Mouse (Mus musculus) kidney, adult 2 months (tissue): Measurements from ENCODE around the gene Rcn3.

Experiments
- CTCF ChIP-seq: fragments of 200-500 bp; conservative IDR thresholded peaks from 2 replicates; pipeline ENCODE4 v1.5.1; 2011; ENCODE audit warnings: low read depth, mild to moderate bottlenecking, control low read depth, low read length, moderate library complexity, mixed read lengths; ENCODE audit not compliant: insufficient read depth, insufficient read length
- POLR2A ChIP-seq: fragments of 200-500 bp; IDR thresholded peaks from one replicate; pipeline ENCODE4 v1.6.1; 2011; ENCODE audit warnings: low read depth, low read length, control low read depth

DNA sequence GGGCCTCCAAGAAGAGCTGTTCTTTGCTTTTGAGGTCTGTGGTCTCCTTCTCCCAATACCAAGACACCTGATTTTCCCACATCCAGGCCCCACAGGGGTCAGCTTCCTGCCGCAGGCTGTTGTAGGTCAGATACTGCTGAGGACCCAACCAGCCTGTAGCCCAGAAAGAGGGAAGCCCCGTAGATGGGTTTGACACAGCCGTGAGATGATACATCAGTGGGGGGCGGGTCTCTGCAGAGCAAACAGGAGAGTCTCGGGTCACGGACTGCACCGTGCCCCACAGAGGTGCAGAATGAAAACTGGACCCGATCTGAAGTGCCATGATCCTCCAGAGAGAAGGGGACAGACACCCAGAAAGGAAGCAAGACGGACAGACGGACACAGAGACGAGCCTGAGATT, 10.4 kb upstream of the Rcn3 start:
- no peak for TF ChIP-seq CTCF
- no peak for TF ChIP-seq POLR2A
